Mouse (Mus musculus): Measurements from ENCODE around the gene Pde10a.

- TF ChIP-seq GATA1 (IDR thresholded peaks at IDR 0.05; ENCODE audit: borderline replicate concordance, low read length) (no peak), FLI1 (IDR thresholded peaks at IDR 0.05; ENCODE audit: low read length) (no peak)
These were observed 479.3 kb downstream of the Pde10a start for GRCm38 (mm10) chr17:9004516-9004915.

All from megakaryocyte, embryonic 14.5 days (primary cell).